Mouse (Mus musculus): ENCODE data around the gene Gpatch11.

Gpatch11 gene

DNA sequence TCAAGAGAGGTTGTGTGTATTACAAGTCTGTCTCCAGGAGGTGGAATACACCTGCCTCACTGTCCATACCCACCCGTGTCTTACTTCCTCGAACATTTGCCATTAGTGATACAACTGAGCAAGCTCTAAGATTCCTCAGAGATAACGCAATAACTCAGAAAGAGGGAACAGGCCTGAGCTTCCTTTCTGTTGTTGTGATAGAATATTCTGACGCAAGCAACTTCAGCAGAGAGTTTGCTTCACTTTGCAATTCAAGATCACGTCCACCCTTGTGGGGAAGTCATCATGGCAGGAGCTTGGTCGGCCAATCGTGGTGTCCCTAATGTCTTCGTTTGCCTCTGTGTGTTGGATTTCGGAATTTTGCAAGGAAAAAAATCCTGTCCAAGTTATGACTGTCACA, 55.7 kb downstream of the Gpatch11 start:
- DNase-seq (ENCODE audit: low read depth in 2 of 2, low spot score in 2 of 2) = no peak

DNA sequence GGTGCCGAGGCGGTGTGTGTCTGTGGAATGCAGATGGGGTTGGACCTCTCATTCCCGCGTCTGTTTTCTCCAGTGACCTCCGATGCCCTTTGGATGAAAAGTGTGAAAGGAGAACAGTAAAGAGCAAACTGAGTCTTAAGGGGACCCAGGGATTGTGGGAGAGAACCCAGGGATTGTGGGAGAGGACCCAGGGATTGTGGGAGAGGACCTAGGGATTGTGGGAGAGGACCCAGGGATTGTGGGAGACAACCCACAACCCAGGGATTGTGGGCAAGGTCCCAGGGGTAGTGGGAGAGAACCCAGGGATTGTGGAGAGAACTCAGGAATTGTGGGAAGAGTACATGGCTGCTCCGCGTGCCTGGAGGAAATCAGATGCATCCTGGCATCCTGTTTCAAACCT, 59.6 kb downstream of the Gpatch11 start:
- DNase-seq (ENCODE audit: low read depth in 2 of 2, low spot score in 2 of 2) = no peak

DNA sequence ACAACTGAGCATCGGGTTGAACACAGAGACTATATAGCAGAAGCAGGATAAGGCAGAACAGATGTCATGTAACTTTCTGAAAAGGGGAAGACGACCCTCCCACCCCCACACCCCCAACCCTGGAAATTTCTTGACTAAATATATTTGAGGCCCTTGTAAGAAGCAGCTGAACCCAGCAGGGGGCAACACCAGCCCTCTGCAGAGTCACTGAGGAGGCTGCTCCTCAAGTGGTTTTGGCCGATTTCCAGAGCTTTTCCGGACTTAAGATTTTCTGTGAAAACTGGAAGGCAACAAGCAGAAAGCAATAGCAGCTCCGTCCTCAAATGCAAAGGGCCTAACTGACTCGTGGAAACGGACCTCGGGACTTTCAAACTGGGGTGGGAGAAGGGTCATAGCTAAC, 60.0 kb downstream of the Gpatch11 start:
- no peak for DNase-seq (ENCODE audit: low read depth in 2 of 2, low spot score in 2 of 2)
